Mouse (Mus musculus) megakaryocyte, embryonic 14.5 days (primary cell): ENCODE data around the gene Gse1.

Source experiments
- FLI1 ChIP-seq: IDR thresholded peaks from 2 replicates; pipeline ENCODE4 v1.6.1; 2012; ENCODE audit warnings: low read length, inconsistent platforms, mixed read lengths
- GATA1 ChIP-seq: IDR thresholded peaks from 3 replicates; pipeline ENCODE4 v1.6.1; 2012; ENCODE audit warnings: mixed read lengths, low read length, inconsistent platforms, borderline replicate concordance

- TF ChIP-seq GATA1 (no peak), FLI1 (no peak)
Measured at GRCm38 (mm10) chr8:120264388-120264943, 36.2 kb downstream of the Gse1 start.
